Mouse (Mus musculus) layer of hippocampus, adult 8-10 months (tissue): ENCODE results near the gene Hhat. TPM values are rescaled to one million over a fixed set of nuclear protein-coding genes. Genes with fewer than 3 reads are reported as not detected.

Experiments
- DNase-seq, 2 experiments: peaks; one replicate each; pipeline ENCODE4 v3.0.0; 2022; ENCODE audit warnings: low spot score in 2 of 2
- total RNA-seq, 4 experiments: library from RNA; stranded (reverse); gene quantifications; 2 replicates each; pipeline ENCODE4 v1.2.4; 2022

The Hhat gene
- total RNA-seq, 4 experiments from 2014 or later = 1.4 to 2.1 (median 1.7) TPM

GRCm38 (mm10) chr1:192497505-192497904 lies 273.5 kb downstream of the Hhat start:
- DNase-seq = no peak

GRCm38 (mm10) chr1:192489908-192490825 lies 280.9 kb downstream of the Hhat start:
- no peak for DNase-seq

GRCm38 (mm10) chr1:192487571-192487970 lies 283.5 kb downstream of the Hhat start:
- DNase-seq = no peak

- DNase-seq = no peak
These were observed 286.0 kb downstream of the Hhat start for GRCm38 (mm10) chr1:192485030-192485429.

- DNase-seq = no peak
These were observed 289.6 kb downstream of the Hhat start for GRCm38 (mm10) chr1:192481446-192481845.

GRCm38 (mm10) chr1:192480072-192480784 lies 290.8 kb downstream of the Hhat start:
- DNase-seq = no peak

- DNase-seq = no peak
These were observed 292.8 kb downstream of the Hhat start for GRCm38 (mm10) chr1:192478176-192478575.

- DNase-seq = no peak
These were observed 293.5 kb downstream of the Hhat start for GRCm38 (mm10) chr1:192477556-192477955.

- DNase-seq = no peak
These were observed 294.3 kb downstream of the Hhat start for GRCm38 (mm10) chr1:192476704-192477103.

- DNase-seq = no peak
These were observed 297.9 kb downstream of the Hhat start for GRCm38 (mm10) chr1:192473134-192473533.

- no peak for DNase-seq
These were observed 298.7 kb downstream of the Hhat start for GRCm38 (mm10) chr1:192472366-192472765.

GRCm38 (mm10) chr1:192463732-192464131 lies 307.3 kb downstream of the Hhat start:
- no peak for DNase-seq

GRCm38 (mm10) chr1:192457526-192458206 lies 313.4 kb downstream of the Hhat start:
- DNase-seq = no peak

GRCm38 (mm10) chr1:192457037-192457436 lies 314.0 kb downstream of the Hhat start:
- no peak for DNase-seq

GRCm38 (mm10) chr1:192454981-192455380 lies 316.0 kb downstream of the Hhat start:
- DNase-seq = no peak

- DNase-seq = no peak
These were observed 316.5 kb downstream of the Hhat start for GRCm38 (mm10) chr1:192454501-192454900.

- DNase-seq = peak in 1 of 2 experiments; percentile 23
These were observed 319.3 kb downstream of the Hhat start for GRCm38 (mm10) chr1:192451722-192452121.

GRCm38 (mm10) chr1:192450425-192450824 lies 320.6 kb downstream of the Hhat start:
- no peak for DNase-seq

- no peak for DNase-seq
These were observed 321.3 kb downstream of the Hhat start for GRCm38 (mm10) chr1:192449572-192450351.

GRCm38 (mm10) chr1:192448512-192448911 lies 322.5 kb downstream of the Hhat start:
- no peak for DNase-seq

- DNase-seq = no peak
These were observed 323.4 kb downstream of the Hhat start for GRCm38 (mm10) chr1:192447666-192448065.
